Mouse (Mus musculus): ENCODE data around the gene Mta1. TPM values are rescaled to one million over a fixed set of nuclear protein-coding genes. Genes with fewer than 3 reads are reported as not detected.
A peak's percentile ranks its signal among the peaks of the same experiment; 100 is the strongest.

Mta1 gene
- polyA plus RNA-seq, 1 experiment from 2014 or later, result 21.5 TPM

DNA sequence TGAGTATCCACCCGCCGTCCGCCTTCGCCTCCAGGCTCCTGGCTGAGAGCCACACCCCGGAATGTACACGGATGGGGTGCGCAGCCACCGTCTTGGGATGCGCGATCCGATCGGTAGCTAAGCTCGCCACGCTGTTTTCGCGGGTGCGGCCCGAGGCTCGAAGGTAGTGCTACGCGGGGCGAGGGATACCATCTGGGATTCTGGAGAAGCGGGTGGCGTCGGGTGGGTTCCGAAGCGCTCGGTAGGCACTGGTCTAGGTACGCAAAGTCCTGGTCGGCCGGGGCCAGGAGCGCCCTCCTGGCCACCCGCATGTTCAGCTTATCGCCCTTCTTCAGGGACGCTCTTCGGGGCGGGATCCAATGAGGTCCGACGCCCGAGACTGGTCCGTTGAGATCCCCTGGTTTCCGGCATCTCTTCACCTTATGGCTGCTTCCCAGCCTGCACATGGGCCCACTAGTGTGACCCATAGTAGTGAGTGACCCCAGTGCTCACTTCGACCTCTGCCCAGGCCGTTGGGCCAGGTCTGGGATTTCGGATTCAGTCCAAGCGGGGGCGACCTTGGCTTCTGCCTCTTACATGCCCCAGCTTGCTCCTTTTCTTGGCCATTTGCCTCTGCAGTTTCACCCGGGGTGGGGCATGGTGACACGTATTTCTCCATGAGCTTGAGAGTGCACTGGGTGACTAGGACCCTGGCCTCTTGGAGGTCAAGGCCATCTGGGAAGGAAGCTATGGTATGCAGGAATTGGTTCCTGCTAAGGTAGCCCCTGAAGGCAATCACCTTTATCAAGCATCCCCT lies 42.7 kb downstream of the Mta1 start:
- H3K4me2 ChIP-seq (ENCODE audit: low read depth), result peak overlapping the region; percentile 62
- peaks cover 10% of the 10 kb centered on the region for H3K36me3 ChIP-seq (ENCODE audit: control insufficient read depth, insufficient read depth, low read length)
- H3K4me3 ChIP-seq (ENCODE audit: low read depth, low read length), result peak overlapping the region; percentile 56
- H3K9ac ChIP-seq (ENCODE audit: low read length), result peak overlapping the region; percentile 63
- WGBS, result 2% methylated on average over 48 of the region's 49 CpGs
- H3K27ac ChIP-seq (ENCODE audit: low read depth, low read length), result peak overlapping the region; percentile 35; the same call in 1 of the 2 replicates
- DNase-seq (ENCODE audit: low spot score) (peak; percentile 25), ATAC-seq (ENCODE audit: insufficient read depth, low FRiP score, low TSS enrichment) (no peak; the same call in 1 of the 2 replicates)
- peaks cover 26% of the 10 kb centered on the region for H3K4me1 ChIP-seq (ENCODE audit: control insufficient read depth, insufficient read depth, low read length)
- H3K27me3 ChIP-seq (ENCODE audit: control insufficient read depth, insufficient read depth, low read length), result 0 out of 2 replicates have a peak, but pooled peaks cover 6% of the 10 kb centered on the region
- no peaks in the 10 kb centered on the region for H3K9me3 ChIP-seq (ENCODE audit: control insufficient read depth, low read length)

GRCm38 (mm10) chr12:113141531-113141973 lies 43.5 kb downstream of the Mta1 start:
- Histone ChIP-seq H3K4me1 (ENCODE audit: control insufficient read depth, insufficient read depth, low read length) (peaks cover 27% of the 10 kb centered on the region), H3K9ac (ENCODE audit: low read length) (peak overlapping the region; percentile 63), H3K27me3 (ENCODE audit: control insufficient read depth, insufficient read depth, low read length) (0 out of 2 replicates have a peak, but pooled peaks cover 6% of the 10 kb centered on the region), H3K4me3 (ENCODE audit: low read depth, low read length) (peak overlapping the region; percentile 56), H3K27ac (ENCODE audit: low read depth, low read length) (peak overlapping the region; percentile 27; the same call in 1 of the 2 replicates), H3K9me3 (ENCODE audit: control insufficient read depth, low read length) (no peaks in the 10 kb centered on the region), H3K4me2 (ENCODE audit: low read depth) (peak overlapping the region; percentile 62), H3K36me3 (ENCODE audit: control insufficient read depth, insufficient read depth, low read length) (peaks cover 6% of the 10 kb centered on the region)
- 53% methylated on average over 8 of the region's 8 CpGs for WGBS
- DNase-seq (ENCODE audit: low spot score) (no peak), ATAC-seq (ENCODE audit: insufficient read depth, low FRiP score, low TSS enrichment) (no peak)

DNA sequence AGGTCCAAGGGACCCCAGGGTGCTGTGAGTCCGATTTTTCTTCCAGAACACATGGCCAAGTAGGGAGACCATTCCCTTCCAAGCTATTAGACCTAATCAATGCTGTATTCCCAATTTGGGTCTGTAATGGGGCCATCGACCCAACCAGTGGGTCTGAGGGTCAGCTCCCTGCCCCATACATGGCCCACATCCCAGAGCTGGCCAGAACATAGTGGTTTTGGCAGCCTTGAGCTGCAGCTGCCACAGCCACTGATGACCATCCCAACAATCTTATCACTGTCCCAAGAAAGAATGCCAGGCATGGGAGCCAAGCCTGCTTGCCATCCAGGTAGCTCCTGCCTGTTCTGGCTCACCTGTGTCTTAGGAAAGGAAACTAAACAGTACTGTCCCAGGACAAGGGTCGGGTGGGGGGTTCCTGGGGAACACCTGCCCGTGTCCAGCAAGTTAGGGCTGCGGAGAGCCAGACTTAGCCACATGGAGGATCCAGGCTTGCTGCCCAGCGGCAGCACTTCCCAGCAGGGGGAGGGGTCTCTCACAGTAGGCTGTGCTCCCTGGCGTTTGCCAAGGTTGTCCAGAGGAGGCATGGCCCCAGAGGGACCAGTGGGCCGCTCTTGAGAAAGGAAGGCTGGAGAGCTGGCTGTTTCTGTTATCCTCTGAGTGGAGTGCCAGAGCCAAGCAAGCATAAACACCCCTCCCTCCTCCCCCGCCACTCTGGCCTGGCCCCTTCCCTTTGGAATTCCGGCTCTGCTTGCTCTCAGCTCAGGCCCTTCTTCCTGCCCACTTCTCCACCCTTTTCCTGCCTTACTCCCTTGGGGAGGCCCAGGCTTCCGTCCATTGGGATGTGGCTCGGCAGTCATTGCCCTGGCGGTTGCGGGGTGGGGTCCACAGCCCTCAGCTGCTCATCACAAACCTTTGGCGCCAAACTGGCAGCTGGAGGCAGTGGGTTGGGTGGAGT lies 44.2 kb downstream of the Mta1 start:
- Histone ChIP-seq H3K9ac (ENCODE audit: low read length) (peak overlapping the region; percentile 63), H3K4me2 (ENCODE audit: low read depth) (peak overlapping the region; percentile 62), H3K27ac (ENCODE audit: low read depth, low read length) (peak overlapping the region; percentile 27; the same call in 1 of the 2 replicates), H3K9me3 (ENCODE audit: control insufficient read depth, low read length) (no peaks in the 10 kb centered on the region), H3K36me3 (ENCODE audit: control insufficient read depth, insufficient read depth, low read length) (peaks cover 4% of the 10 kb centered on the region), H3K27me3 (ENCODE audit: control insufficient read depth, insufficient read depth, low read length) (0 out of 2 replicates have a peak, but pooled peaks cover 6% of the 10 kb centered on the region), H3K4me3 (ENCODE audit: low read depth, low read length) (peak overlapping the region; percentile 56), H3K4me1 (ENCODE audit: control insufficient read depth, insufficient read depth, low read length) (peaks cover 32% of the 10 kb centered on the region)
- DNase-seq (ENCODE audit: low spot score) (peak; percentile 44), ATAC-seq (ENCODE audit: insufficient read depth, low FRiP score, low TSS enrichment) (no peak)
- 28% methylated on average over 15 of the region's 15 CpGs for WGBS

DNA sequence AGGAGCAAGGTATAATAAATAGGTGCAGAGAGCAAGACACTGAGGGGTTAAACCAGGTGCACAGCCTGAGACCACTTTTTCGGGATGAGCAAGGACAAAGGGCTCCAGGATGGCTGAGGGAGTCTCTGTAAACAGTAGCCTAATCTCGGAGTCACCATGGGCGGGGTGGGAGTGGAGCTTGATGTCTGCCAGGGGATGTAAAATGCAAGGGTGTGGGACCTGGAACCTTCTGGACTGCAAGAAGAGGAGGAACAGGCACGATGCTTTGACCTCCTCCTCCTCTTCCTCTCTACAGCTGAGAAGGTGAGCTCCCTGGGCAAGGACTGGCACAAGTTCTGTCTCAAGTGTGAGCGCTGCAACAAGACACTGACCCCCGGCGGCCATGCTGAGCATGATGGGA lies 45.1 kb downstream of the Mta1 start:
- H3K9ac ChIP-seq (ENCODE audit: low read length), result peak overlapping the region; percentile 31; the same call in 1 of the 2 replicates
- H3K27me3 ChIP-seq (ENCODE audit: control insufficient read depth, insufficient read depth, low read length), result 0 out of 2 replicates have a peak, but pooled peaks cover 6% of the 10 kb centered on the region
- H3K27ac ChIP-seq (ENCODE audit: low read depth, low read length), result no peak overlapping the region
- H3K4me3 ChIP-seq (ENCODE audit: low read depth, low read length), result no peak overlapping the region; the same call in 1 of the 2 replicates
- WGBS, result 72% methylated on average over 7 of the region's 7 CpGs
- H3K4me2 ChIP-seq (ENCODE audit: low read depth), result peak overlapping the region; percentile 62; the same call in 1 of the 2 replicates
- H3K9me3 ChIP-seq (ENCODE audit: control insufficient read depth, low read length), result no peaks in the 10 kb centered on the region
- peaks cover 32% of the 10 kb centered on the region for H3K4me1 ChIP-seq (ENCODE audit: control insufficient read depth, insufficient read depth, low read length)
- ATAC-seq (ENCODE audit: insufficient read depth, low FRiP score, low TSS enrichment) (no peak), DNase-seq (ENCODE audit: low spot score) (no peak)
- peaks cover 2% of the 10 kb centered on the region; the same call in 1 of the 2 replicates for H3K36me3 ChIP-seq (ENCODE audit: control insufficient read depth, insufficient read depth, low read length)

DNA sequence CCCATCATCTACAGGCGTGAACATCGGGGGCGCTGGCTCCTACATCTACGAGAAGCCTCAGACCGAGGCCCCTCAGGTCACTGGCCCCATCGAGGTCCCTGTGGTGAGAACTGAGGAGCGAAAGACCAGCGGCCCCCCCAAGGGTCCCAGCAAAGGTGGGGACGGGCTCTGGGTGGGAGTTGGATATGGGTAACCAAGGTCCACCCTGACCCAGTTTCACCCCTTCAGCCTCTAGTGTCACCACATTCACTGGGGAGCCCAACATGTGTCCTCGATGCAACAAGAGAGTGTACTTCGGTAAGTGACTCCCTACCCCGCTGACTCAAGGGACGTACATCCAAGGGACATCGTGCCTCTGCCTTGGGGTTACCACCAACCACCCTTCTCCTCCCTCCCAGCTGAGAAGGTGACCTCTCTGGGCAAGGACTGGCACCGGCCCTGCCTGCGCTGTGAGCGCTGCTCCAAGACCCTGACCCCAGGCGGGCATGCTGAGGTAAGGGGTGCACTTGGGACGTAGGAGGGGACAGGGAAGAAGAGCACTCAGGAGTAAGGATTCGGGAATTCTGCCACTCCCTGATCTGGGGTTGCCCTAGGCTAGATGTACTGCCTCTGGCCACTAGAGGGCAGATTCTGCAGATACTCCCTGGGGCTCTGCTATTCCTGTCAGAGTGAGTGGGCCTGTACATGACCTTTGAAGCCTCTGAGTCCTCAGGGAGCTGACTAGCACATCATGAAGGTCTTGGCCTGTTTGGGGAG lies 46.1 kb downstream of the Mta1 start:
- H3K4me3 ChIP-seq (ENCODE audit: low read depth, low read length), result no peak overlapping the region
- peak; percentile 31 for DNase-seq (ENCODE audit: low spot score)

DNA sequence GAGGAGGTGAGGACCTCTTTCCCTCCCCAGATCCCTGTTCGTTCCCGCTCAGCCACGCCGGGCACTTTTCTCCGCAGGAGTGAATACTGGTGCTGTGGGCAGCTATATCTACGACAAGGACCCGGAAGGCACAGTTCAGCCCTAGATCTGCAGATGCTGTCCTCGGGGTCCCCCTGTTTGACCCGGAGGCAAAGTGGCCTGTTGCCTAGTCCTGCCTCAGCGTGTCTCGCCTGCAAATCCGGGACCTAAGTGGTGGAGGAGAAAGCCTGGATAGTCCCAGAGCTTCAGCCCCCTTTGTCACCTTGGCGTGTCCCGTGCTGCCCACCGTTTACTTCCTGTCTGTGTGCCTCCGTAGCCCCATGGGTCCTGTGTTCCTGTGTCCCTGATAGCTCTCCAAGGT lies 46.8 kb downstream of the Mta1 start:
- no peak overlapping the region for H3K4me2 ChIP-seq (ENCODE audit: low read depth)
- WGBS, result 92% methylated on average over 16 of the region's 16 CpGs
- H3K4me3 ChIP-seq (ENCODE audit: low read depth, low read length), result no peak overlapping the region
- peaks cover 2% of the 10 kb centered on the region; the same call in 1 of the 2 replicates for H3K36me3 ChIP-seq (ENCODE audit: control insufficient read depth, insufficient read depth, low read length)
- H3K9me3 ChIP-seq (ENCODE audit: control insufficient read depth, low read length), result no peaks in the 10 kb centered on the region
- ATAC-seq (ENCODE audit: insufficient read depth, low FRiP score, low TSS enrichment), result no peak
- H3K9ac ChIP-seq (ENCODE audit: low read length), result no peak overlapping the region
- DNase-seq (ENCODE audit: low spot score), result no peak
- 0 out of 2 replicates have a peak, but pooled peaks cover 10% of the 10 kb centered on the region for H3K27me3 ChIP-seq (ENCODE audit: control insufficient read depth, insufficient read depth, low read length)
- no peak overlapping the region for H3K27ac ChIP-seq (ENCODE audit: low read depth, low read length)
- peaks cover 23% of the 10 kb centered on the region for H3K4me1 ChIP-seq (ENCODE audit: control insufficient read depth, insufficient read depth, low read length)

More for the DNA sequence above, 46.1 kb downstream of the Mta1 start:
- WGBS, result 73% methylated on average over 20 of the region's 20 CpGs
- Histone ChIP-seq H3K4me2 (ENCODE audit: low read depth) (no peak overlapping the region), H3K27ac (ENCODE audit: low read depth, low read length) (no peak overlapping the region; the same call in 1 of the 2 replicates), H3K9ac (ENCODE audit: low read length) (no peak overlapping the region), H3K27me3 (ENCODE audit: control insufficient read depth, insufficient read depth, low read length) (0 out of 2 replicates have a peak, but pooled peaks cover 10% of the 10 kb centered on the region), H3K9me3 (ENCODE audit: control insufficient read depth, low read length) (no peaks in the 10 kb centered on the region), H3K4me1 (ENCODE audit: control insufficient read depth, insufficient read depth, low read length) (peaks cover 27% of the 10 kb centered on the region), H3K36me3 (ENCODE audit: control insufficient read depth, insufficient read depth, low read length) (peaks cover 2% of the 10 kb centered on the region; the same call in 1 of the 2 replicates)
- ATAC-seq (ENCODE audit: insufficient read depth, low FRiP score, low TSS enrichment), result no peak

- H3K36me3 ChIP-seq (ENCODE audit: control insufficient read depth, insufficient read depth, low read length), result peaks cover 2% of the 10 kb centered on the region; the same call in 1 of the 2 replicates
- H3K4me3 ChIP-seq (ENCODE audit: low read depth, low read length), result no peak overlapping the region
- 0 out of 2 replicates have a peak, but pooled peaks cover 10% of the 10 kb centered on the region for H3K27me3 ChIP-seq (ENCODE audit: control insufficient read depth, insufficient read depth, low read length)
- DNase-seq (ENCODE audit: low spot score), result no peak
- no peak overlapping the region for H3K4me2 ChIP-seq (ENCODE audit: low read depth)
- no peak for ATAC-seq (ENCODE audit: insufficient read depth, low FRiP score, low TSS enrichment)
- peaks cover 23% of the 10 kb centered on the region for H3K4me1 ChIP-seq (ENCODE audit: control insufficient read depth, insufficient read depth, low read length)
- H3K27ac ChIP-seq (ENCODE audit: low read depth, low read length), result no peak overlapping the region
- WGBS, result 92% methylated on average over 5 of the region's 5 CpGs
- H3K9ac ChIP-seq (ENCODE audit: low read length), result no peak overlapping the region
- H3K9me3 ChIP-seq (ENCODE audit: control insufficient read depth, low read length), result no peaks in the 10 kb centered on the region
Measured at GRCm38 (mm10) chr12:113145591-113145990, 47.5 kb downstream of the Mta1 start.
